Mouse (Mus musculus) lung, postnatal 0 days (tissue): ENCODE measurements at regions not wholly inside any gene's neighbourhood (a gene's known extent, or its start where the extent isn't known, plus 50 kb on each side); places are given as distances from the start of the nearest gene placed in this dataset.

ENCODE experiments used
- ATAC-seq: fragments of 200-750 bp; cut with Nextera tagmentation; 2 replicates; pipeline ENCODE4 v1.8.0; 2017; ENCODE audit warnings: moderate library complexity
- DNase-seq: peaks from one replicate; pipeline ENCODE4 v3.0.0-alpha.2; 2016; ENCODE audit warnings: low spot score
- H3K27ac ChIP-seq: fragments of 300-500 bp; sonication (generic); 2 replicates; pipeline ENCODE4 v1.5.1; 2014; ENCODE audit warnings: antibody characterized with exemption, mild to moderate bottlenecking, low read length, mixed read lengths
- H3K27me3 ChIP-seq: fragments of 300-500 bp; sonication (generic); replicated peaks from 2 replicates; pipeline ENCODE4 v1.6.1; 2014; ENCODE audit warnings: low read length, mixed read lengths; ENCODE audit not compliant: insufficient read depth
- H3K36me3 ChIP-seq: fragments of 300-500 bp; sonication (generic); 2 replicates; pipeline ENCODE4 v1.6.1; 2014; ENCODE audit warnings: low read length, mixed read lengths; ENCODE audit not compliant: insufficient read depth
- H3K4me1 ChIP-seq: fragments of 300-500 bp; sonication (generic); 2 replicates; pipeline ENCODE4 v1.6.1; 2014; ENCODE audit warnings: antibody characterized with exemption, low read depth, low read length, mixed read lengths; ENCODE audit not compliant: insufficient read depth
- H3K4me2 ChIP-seq: fragments of 300-500 bp; sonication (generic); replicated peaks from 2 replicates; pipeline ENCODE4 v1.6.1; 2014; ENCODE audit warnings: low read depth, mild to moderate bottlenecking, low read length, moderate library complexity, mixed read lengths
- H3K4me3 ChIP-seq: fragments of 300-500 bp; sonication (generic); 2 replicates; pipeline ENCODE4 v1.5.1; 2014; ENCODE audit warnings: low read depth, low read length
- H3K9ac ChIP-seq: fragments of 300-500 bp; sonication (generic); replicated peaks from 2 replicates; pipeline ENCODE4 v1.6.1; 2014; ENCODE audit warnings: low read depth, mild to moderate bottlenecking
- H3K9me3 ChIP-seq: fragments of 300-500 bp; sonication (generic); 2 replicates; pipeline ENCODE4 v1.6.1; 2016; ENCODE audit warnings: low read length, mixed read lengths
- CTCF ChIP-seq: IDR thresholded peaks from 2 replicates; pipeline ENCODE4 v1.5.1; 2016; ENCODE audit warnings: antibody characterized with exemption, mild to moderate bottlenecking
- EP300 ChIP-seq: IDR thresholded peaks from 2 replicates; pipeline ENCODE4 v1.6.1; 2016; ENCODE audit warnings: antibody characterized with exemption, mild to moderate bottlenecking, control low read depth
- WGBS: fragments of 180-500 bp; shearing (Covaris S2); extraction: QIAGEN DNeasy Blood & Tissue Kit; methylation state at CpG from one replicate; pipeline ENCODE4 v1.1.7; 2014; 5-methylcytosine and 5-hydroxymethylcytosine counted together

GRCm38 (mm10) chr4:80765781-80766180 lies 68.1 kb upstream of the Tyrp1 start:
- Histone ChIP-seq H3K9me3 (no peaks in the 10 kb centered on the region), H3K36me3 (no peaks in the 10 kb centered on the region), H3K27ac (no peak overlapping the region), H3K9ac (no peak overlapping the region), H3K27me3 (no peaks in the 10 kb centered on the region), H3K4me3 (no peak overlapping the region), H3K4me1 (no peaks in the 10 kb centered on the region), H3K4me2 (no peak overlapping the region)
- DNase-seq, result peak; percentile 40
- no peak for ATAC-seq
- TF ChIP-seq EP300 (no peak), CTCF (peak; percentile 71)
- WGBS, result 37% methylated on average over 4 of the region's 4 CpGs

- Histone ChIP-seq H3K4me3 (no peak overlapping the region), H3K27ac (no peak overlapping the region), H3K27me3 (no peaks in the 10 kb centered on the region), H3K4me2 (no peak overlapping the region), H3K9ac (no peak overlapping the region), H3K9me3 (no peaks in the 10 kb centered on the region), H3K4me1 (no peaks in the 10 kb centered on the region), H3K36me3 (no peaks in the 10 kb centered on the region)
- TF ChIP-seq EP300, result no peak
- no peak for TF ChIP-seq CTCF
- ATAC-seq (no peak), DNase-seq (no peak)
- WGBS, result 29% methylated on average over 5 of the region's 5 CpGs
Measured at GRCm38 (mm10) chr4:80767447-80767846, 66.5 kb upstream of the Tyrp1 start.
